15 mouse cellular contexts compared by ENCODE assay signal in genomic region chr6:38032801-38033566, GRCm38 (mm10). TPM values are rescaled to one million over a fixed set of nuclear protein-coding genes. Genes with fewer than 3 reads are reported as not detected.
DNase-seq lines count a peak whose midpoint lies in the region; ATAC-seq and TF ChIP-seq lines count a peak whose summit lies in the region.
"Had no signal": no experiment of that assay in that cellular context is flagged by ENCODE, and none has a peak within 500 bp of the region (broad histone marks: within the 10 kb centered on the region; RNA-seq: fewer than 3 reads in every experiment).

No protein-coding gene starts in this region.

- H3K9me3 ChIP-seq in forebrain, embryonic 11.5 days (ENCODE audit: control insufficient read depth, low read length): no peaks in the 10 kb centered on the region
- H3K9me3 ChIP-seq: embryonic facial prominence, embryonic 15.5 days; hindbrain, embryonic 15.5 days; neural tube, embryonic 15.5 days had no signal

- H3K4me2 ChIP-seq in forebrain, embryonic 11.5 days (ENCODE audit: low read depth, low read length, severe bottlenecking): no peak overlapping the region
- H3K4me2 ChIP-seq: embryonic facial prominence, embryonic 15.5 days; hindbrain, embryonic 15.5 days; neural tube, embryonic 15.5 days had no signal

- no peak overlapping the region for H3K4me3 ChIP-seq in heart, adult 2 months
- no peak overlapping the region for H3K4me3 ChIP-seq in kidney, adult 2 months (ENCODE audit: insufficient read depth, low read depth, low read length)
- H3K4me3 ChIP-seq in forebrain, embryonic 11.5 days (ENCODE audit: low read depth, low read length): no peak overlapping the region
- H3K4me3 ChIP-seq: embryonic facial prominence, embryonic 15.5 days; hindbrain, embryonic 15.5 days; neural tube, embryonic 15.5 days had no signal

- DNase-seq in heart, adult 2 months: no peak
- DNase-seq in heart, adult 11 months: no peak
- DNase-seq in kidney, adult 2 months: peak; percentile 43
- DNase-seq in kidney, adult 18-20 months: no peak
- peak; percentile 6 for DNase-seq in brain, embryonic 14.5 days (ENCODE audit: low read depth)
- DNase-seq in kidney, postnatal 4 days: peak; percentile 45 to 63
- DNase-seq in cerebellum, postnatal 4 days (ENCODE audit: low spot score in 2 of 2): no peak
- DNase-seq in forebrain, embryonic 11.5 days (ENCODE audit: low spot score): no peak
- DNase-seq: liver; thymus, postnatal 36 days had no signal

- H3K27ac ChIP-seq in heart, adult 2 months: peak overlapping the region; percentile 42
- peak overlapping the region; percentile 59; the same call in 1 of the 2 replicates for H3K27ac ChIP-seq in kidney, adult 2 months (ENCODE audit: insufficient read depth, low read depth, low read length)
- no peak overlapping the region for H3K27ac ChIP-seq in forebrain, embryonic 11.5 days (ENCODE audit: low read depth, low read length)
- H3K27ac ChIP-seq: hindbrain, embryonic 15.5 days; neural tube, embryonic 15.5 days had no signal

- TF ChIP-seq CTCF in heart, adult 2 months (IDR thresholded peaks at IDR 0.05): no peak
- TF ChIP-seq CTCF in kidney, adult 2 months (conservative IDR thresholded peaks at IDR 0.05; ENCODE audit: insufficient read depth, insufficient read length, low read depth, low read length): no peak
- TF ChIP-seq CTCF in brain, embryonic 14.5 days (IDR thresholded peaks at IDR 0.05; ENCODE audit: borderline replicate concordance, extremely low read depth, insufficient read depth, insufficient read length): no peak

- H3K79me2 ChIP-seq in heart, adult 2 months (replicated peaks; ENCODE audit: control insufficient read depth, insufficient read depth, low read length): no peaks in the 10 kb centered on the region

- TF ChIP-seq POLR2A in heart, adult 2 months (IDR thresholded peaks at IDR 0.05; ENCODE audit: insufficient read depth, low read depth, low read length): no peak
- no peak for TF ChIP-seq POLR2A in kidney, adult 2 months (IDR thresholded peaks at IDR 0.05; ENCODE audit: low read depth, low read length)
- TF ChIP-seq POLR2A in brain, embryonic 14.5 days (IDR thresholded peaks at IDR 0.05; ENCODE audit: borderline replicate concordance, extremely low read depth, insufficient read depth, insufficient read length, poor library complexity, severe bottlenecking): no peak

- no peak for TF ChIP-seq EP300 in heart, adult 2 months (IDR thresholded peaks at IDR 0.05; ENCODE audit: insufficient read depth, low read depth, low read length)

- no peak overlapping the region for H3K9ac ChIP-seq in heart, adult 2 months (ENCODE audit: low read depth, low read length)
- H3K9ac ChIP-seq in forebrain, embryonic 11.5 days (ENCODE audit: low read length): no peak overlapping the region
- H3K9ac ChIP-seq: embryonic facial prominence, embryonic 15.5 days; hindbrain, embryonic 15.5 days; neural tube, embryonic 15.5 days had no signal

- H3K36me3 ChIP-seq in heart, adult 2 months (ENCODE audit: control insufficient read depth, insufficient read depth, low read length): no peaks in the 10 kb centered on the region
- peaks cover 1% of the 10 kb centered on the region; the same call in 1 of the 2 replicates for H3K36me3 ChIP-seq in kidney, adult 2 months (ENCODE audit: control insufficient read depth, insufficient read depth, low read length)
- no peaks in the 10 kb centered on the region for H3K36me3 ChIP-seq in forebrain, embryonic 11.5 days (ENCODE audit: control insufficient read depth, insufficient read depth, low read length)
- H3K36me3 ChIP-seq: embryonic facial prominence, embryonic 15.5 days; hindbrain, embryonic 15.5 days; neural tube, embryonic 15.5 days had no signal

- peaks cover 7% of the 10 kb centered on the region for H3K4me1 ChIP-seq in heart, adult 2 months (ENCODE audit: control insufficient read depth, insufficient read depth, low read length)
- no peaks in the 10 kb centered on the region for H3K4me1 ChIP-seq in kidney, adult 2 months (ENCODE audit: control insufficient read depth, insufficient read depth, low read length)
- H3K4me1 ChIP-seq in forebrain, embryonic 11.5 days (replicated peaks; ENCODE audit: control insufficient read depth, insufficient read depth, low read length): no peaks in the 10 kb centered on the region

- intact Hi-C loops in heart, adult 2 months (cut with DNase I): no loop called here

- no peak for ATAC-seq in forebrain, embryonic 11.5 days (replicated peaks; ENCODE audit: low FRiP score)
- ATAC-seq: forebrain, embryonic 14.5 days had no signal

- WGBS in heart, adult 2 months: 67% methylated on average over 5 of the region's 5 CpGs
- 68% methylated on average over 5 of the region's 5 CpGs for WGBS in kidney, adult 2 months
- WGBS in forebrain, embryonic 11.5 days: 76% methylated on average over 5 of the region's 5 CpGs

- no peaks in the 10 kb centered on the region for H3K27me3 ChIP-seq in heart, adult 2 months (ENCODE audit: control insufficient read depth, insufficient read depth, low read length)
- H3K27me3 ChIP-seq in kidney, adult 2 months (replicated peaks; ENCODE audit: control insufficient read depth, insufficient read depth, low read length): no peaks in the 10 kb centered on the region
- no peaks in the 10 kb centered on the region for H3K27me3 ChIP-seq in forebrain, embryonic 11.5 days (ENCODE audit: control insufficient read depth, insufficient read depth, low read length)
- H3K27me3 ChIP-seq: embryonic facial prominence, embryonic 15.5 days; hindbrain, embryonic 15.5 days; neural tube, embryonic 15.5 days had no signal

RNA-seq across cellular contexts. Expression of gene Svopl, which starts 13.8 kb away (rescaled TPM):
- under 1 TPM; 0.39 to 0.41 TPM for total RNA-seq in heart, adult 2 months (2021)
- polyA plus RNA-seq in heart, adult 2 months (2012; rRNA removed): 0.85 and 2.1 TPM in 2 replicates
- polyA plus RNA-seq in kidney, adult 2 months (2012; rRNA removed): 13.5 and 14.3 TPM in 2 replicates
- 0.26 and 0.78 TPM in 2 replicates for polyA plus RNA-seq in brain, embryonic 14.5 days (2012; rRNA removed)
- polyA plus RNA-seq in forebrain, embryonic 11.5 days (2014; fragmentation: Nextera tagmentation; extraction: Ambion mirVana): 0.63 and 0.94 TPM in 2 replicates
- total RNA-seq: monocyte, adult 5-6 weeks had no signal

Comparison
In these comparisons a context has a peak if more than half of its experiments do, and no peak if none do; other contexts are left out.
1. DNase-seq: peak in kidney, adult 2 months (single experiment), brain, embryonic 14.5 days (single experiment) and kidney, postnatal 4 days (2 of 2); none in heart, adult 2 months (0 of 2), heart, adult 11 months (single experiment), kidney, adult 18-20 months (single experiment), cerebellum, postnatal 4 days (0 of 2) and forebrain, embryonic 11.5 days (single experiment).